8 mouse cellular contexts compared by ENCODE assay signal in genomic region chr4:154864271-154864771, GRCm38 (mm10). TPM values are rescaled to one million over a fixed set of nuclear protein-coding genes. Genes with fewer than 3 reads are reported as not detected.
DNase-seq lines count a peak whose midpoint lies in the region; ATAC-seq and TF ChIP-seq lines count a peak whose summit lies in the region.

No protein-coding gene starts in this region.

- peak in 1 of 2 experiments; percentile 3; a peak in 1 of 4 replicates for TF ChIP-seq CTCF in CH12.LX (conservative IDR thresholded peaks at IDR 0.05 in 1 of 2, IDR thresholded peaks at IDR 0.05 in 1 of 2; ENCODE audit: low read depth in 2 of 2, low read length in 2 of 2)
- TF ChIP-seq CTCF in forebrain, postnatal 0 days (IDR thresholded peaks at IDR 0.05; ENCODE audit: low read depth): peak; percentile 58
- TF ChIP-seq CTCF in layer of hippocampus, adult 2 months (conservative IDR thresholded peaks at IDR 0.05): peak; percentile 77
- peak; percentile 53; the same call in 1 of the 2 replicates for TF ChIP-seq CTCF in lung, adult 2 months (IDR thresholded peaks at IDR 0.05; ENCODE audit: insufficient read depth, low read length)

- TF ChIP-seq POLR2A in CH12.LX (IDR thresholded peaks at IDR 0.05; ENCODE audit: low read depth, low read length): 0 out of 2 replicates have a peak, but pooled peaks have one; percentile 18
- peak; percentile 46; the same call in 1 of the 2 replicates for TF ChIP-seq POLR2A in lung, adult 2 months (IDR thresholded peaks at IDR 0.05; ENCODE audit: borderline replicate concordance, extremely low read depth, low read depth, low read length)

- H3K9ac ChIP-seq in CH12.LX (ENCODE audit: insufficient read depth, low read depth): no peak overlapping the region
- H3K9ac ChIP-seq in forebrain, postnatal 0 days: peak overlapping the region; percentile 50
- H3K9ac ChIP-seq in neural tube, embryonic 15.5 days (replicated peaks): peak overlapping the region; percentile 54

- in situ Hi-C loops in CH12.LX (cut with MboI; ENCODE audit: low pct_ligation_motif_present, low pct_unique_long_range_greater_than_20kb, low sequenced_read_pairs): no loop called here

- H3K9me3 ChIP-seq in CH12.LX (replicated peaks; ENCODE audit: low read length): no peaks in the 10 kb centered on the region
- H3K9me3 ChIP-seq in forebrain, postnatal 0 days (ENCODE audit: low read length): no peaks in the 10 kb centered on the region
- H3K9me3 ChIP-seq in neural tube, embryonic 15.5 days (replicated peaks): no peaks in the 10 kb centered on the region

- H3K36me3 ChIP-seq in CH12.LX (replicated peaks in 1 of 2; ENCODE audit: control insufficient read depth in 1 of 2, insufficient read depth in 1 of 2, low read length in 1 of 2): no peaks in the 10 kb centered on the region
- H3K36me3 ChIP-seq in forebrain, postnatal 0 days (ENCODE audit: insufficient read depth): no peaks in the 10 kb centered on the region
- no peaks in the 10 kb centered on the region for H3K36me3 ChIP-seq in neural tube, embryonic 15.5 days

- H3K4me1 ChIP-seq in CH12.LX (ENCODE audit: control insufficient read depth in 1 of 2, insufficient read depth in 2 of 2): peaks cover 3 to 16% of the 10 kb centered on the region in 2 experiments; a peak in 3 of 4 replicates
- peaks cover 3% of the 10 kb centered on the region; the same call in 1 of the 2 replicates for H3K4me1 ChIP-seq in forebrain, postnatal 0 days (ENCODE audit: insufficient read depth)
- no peaks in the 10 kb centered on the region for H3K4me1 ChIP-seq in lung, adult 2 months (ENCODE audit: control insufficient read depth, insufficient read depth, low read length)
- peaks cover 16% of the 10 kb centered on the region for H3K4me1 ChIP-seq in neural tube, embryonic 15.5 days

- H3K27ac ChIP-seq in CH12.LX (ENCODE audit: insufficient read depth, low read depth): no peak overlapping the region
- H3K27ac ChIP-seq in forebrain, postnatal 0 days (ENCODE audit: low read depth, low read length): peak overlapping the region; percentile 54
- peak overlapping the region; percentile 79 for H3K27ac ChIP-seq in layer of hippocampus, adult 2 months
- H3K27ac ChIP-seq in neural tube, embryonic 15.5 days (replicated peaks): peak overlapping the region; percentile 85

- peak overlapping the region in 1 of 3 experiments; percentile 29 for H3K4me3 ChIP-seq in CH12.LX (replicated peaks in 1 of 3; ENCODE audit: low read depth in 2 of 3, low read length in 2 of 3, poor library complexity in 1 of 3)
- H3K4me3 ChIP-seq in forebrain, postnatal 0 days (ENCODE audit: low read depth, low read length): peak overlapping the region; percentile 37
- H3K4me3 ChIP-seq in layer of hippocampus, adult 2 months: peak overlapping the region; percentile 54
- H3K4me3 ChIP-seq in lung, adult 2 months (replicated peaks; ENCODE audit: extremely low read depth, low read depth, low read length): peak overlapping the region; percentile 66
- H3K4me3 ChIP-seq in neural tube, embryonic 15.5 days (replicated peaks): peak overlapping the region; percentile 42

- TF ChIP-seq EP300 in CH12.LX (IDR thresholded peaks at IDR 0.05; ENCODE audit: low read length): no peak

- peaks cover 76% of the 10 kb centered on the region for H3K27me3 ChIP-seq in CH12.LX (replicated peaks)
- no peaks in the 10 kb centered on the region for H3K27me3 ChIP-seq in forebrain, postnatal 0 days (ENCODE audit: insufficient read depth, low read length)
- no peaks in the 10 kb centered on the region for H3K27me3 ChIP-seq in neural tube, embryonic 15.5 days (replicated peaks)

- TF ChIP-seq RAD21 in CH12.LX (IDR thresholded peaks at IDR 0.05; ENCODE audit: low read depth, low read length): no peak

- DNase-seq in CH12.LX (ENCODE audit: extremely low read depth): peak; percentile 84
- peak; percentile 87 to 88 for DNase-seq in cerebellum, adult 18-20 months
- peak; percentile 96 for DNase-seq in forebrain, postnatal 0 days
- DNase-seq in heart, postnatal 4 days: peak; percentile 96
- peak; percentile 88 to 90 for DNase-seq in layer of hippocampus, adult 2 months (ENCODE audit: low spot score in 2 of 2)
- peak; percentile 90 for DNase-seq in lung, adult 2 months
- peak; percentile 89 for DNase-seq in testis, postnatal 14 days (ENCODE audit: low spot score)

- ATAC-seq in forebrain, postnatal 0 days: peak; percentile 97
- peak; percentile 91 for ATAC-seq in neural tube, embryonic 15.5 days (ENCODE audit: low FRiP score)

- H3K4me2 ChIP-seq in CH12.LX (ENCODE audit: insufficient read depth, low read depth, poor library complexity, severe bottlenecking): no peak overlapping the region
- peak overlapping the region; percentile 56 for H3K4me2 ChIP-seq in forebrain, postnatal 0 days (ENCODE audit: low read depth)
- peak overlapping the region; percentile 60 for H3K4me2 ChIP-seq in neural tube, embryonic 15.5 days

- no peaks in the 10 kb centered on the region for H3K79me2 ChIP-seq in CH12.LX (replicated peaks; ENCODE audit: control insufficient read depth, extremely low read depth, insufficient read depth, poor library complexity, severe bottlenecking)

- under 1% methylated on average over 18 of the region's 18 CpGs for WGBS in forebrain, postnatal 0 days
- WGBS in lung, adult 2 months: 2% methylated on average over 18 of the region's 18 CpGs
- WGBS in neural tube, embryonic 15.5 days: 1% methylated on average over 18 of the region's 18 CpGs

- dilution Hi-C loops in CH12.LX (cut with MboI; ENCODE audit: extremely low pct_ligation_motif_present, extremely low pct_unique_long_range_greater_than_20kb, low sequenced_read_pairs): no loop called here

TF ChIP-seq in CH12.LX, 34 proteins besides CTCF, POLR2A, EP300 and RAD21:
- TF ChIP-seq ZNF384 (IDR thresholded peaks at IDR 0.05; ENCODE audit: low read depth, low read length): peak; percentile 57
- no peak for TF ChIP-seq UBTF (IDR thresholded peaks at IDR 0.05; ENCODE audit: low read depth, low read length)
- peak; percentile 83 for TF ChIP-seq ELF1 (IDR thresholded peaks at IDR 0.05; ENCODE audit: low read depth, low read length)
- 0 out of 2 replicates have a peak, but pooled peaks have one; percentile 28 for TF ChIP-seq MXI1 (IDR thresholded peaks at IDR 0.05; ENCODE audit: low read depth, low read length)
- TF ChIP-seq RCOR1 (conservative IDR thresholded peaks at IDR 0.05; ENCODE audit: low read depth, low read length): no peak
- TF ChIP-seq NRF1 (IDR thresholded peaks at IDR 0.05; ENCODE audit: low read depth, low read length): peak; percentile 84
- TF ChIP-seq HCFC1 (IDR thresholded peaks at IDR 0.05; ENCODE audit: low read depth, low read length): peak; percentile 52

RNA-seq across cellular contexts. Expression of gene Mmel1, which starts 5.1 kb away (rescaled TPM):
- total RNA-seq in CH12.LX (2012; rRNA removed) (2.0 and 3.9 TPM in 2 replicates), CH12.LX (2014; rRNA removed) (2.0 and 2.2 TPM in 2 replicates)
- polyA plus RNA-seq in CH12.LX (2012; ENCODE audit: insufficient read length, low read depth): 0.70 and 0.71 TPM in 2 replicates
- 0.43 and 1.5 TPM in 2 replicates for total RNA-seq in forebrain, postnatal 0 days (2014; rRNA removed)
- polyA plus RNA-seq in forebrain, postnatal 0 days (2015; fragmentation: Nextera tagmentation; extraction: Ambion mirVana): 0.39 and 0.74 TPM in 2 replicates
- total RNA-seq in heart, postnatal 4 days (2021): under 1 TPM; 0.21 to 0.72 TPM
- under 1 TPM; 0.29 to 0.44 TPM for total RNA-seq in layer of hippocampus, adult 2 months (2021)
- 0.09 and 0.12 TPM in 2 replicates for polyA plus RNA-seq in lung, adult 2 months (2012; rRNA removed)
- polyA plus RNA-seq in neural tube, embryonic 15.5 days (2015; fragmentation: Nextera tagmentation; extraction: Ambion mirVana): 0.75 and 0.84 TPM in 2 replicates

RNA-seq across cellular contexts. Expression of gene Ttc34, which starts 27.1 kb away (rescaled TPM):
- not detected in 2 replicates for total RNA-seq in CH12.LX (2012; rRNA removed)
- not detected in 2 replicates for total RNA-seq in CH12.LX (2014; rRNA removed)
- not detected in 2 replicates for polyA plus RNA-seq in CH12.LX (2012; ENCODE audit: insufficient read length, low read depth)
- 3.6 and 3.7 TPM in 2 replicates for total RNA-seq in forebrain, postnatal 0 days (2014; rRNA removed)
- polyA plus RNA-seq in forebrain, postnatal 0 days (2015; fragmentation: Nextera tagmentation; extraction: Ambion mirVana): 4.1 TPM in 2 replicates
- under 1 TPM; 0.26 to 0.41 TPM for total RNA-seq in heart, postnatal 4 days (2021)
- 1 to 10 TPM; 4.0 to 4.1 TPM for total RNA-seq in layer of hippocampus, adult 2 months (2021)
- 4.8 and 5.1 TPM in 2 replicates for polyA plus RNA-seq in lung, adult 2 months (2012; rRNA removed)
- polyA plus RNA-seq in neural tube, embryonic 15.5 days (2015; fragmentation: Nextera tagmentation; extraction: Ambion mirVana): 1.0 and 1.6 TPM in 2 replicates

RNA-seq across cellular contexts. Expression of gene Fam213b, which starts 34.6 kb away (rescaled TPM):
- 28.3 and 49.8 TPM in 2 replicates for total RNA-seq in CH12.LX (2012; rRNA removed)
- total RNA-seq in CH12.LX (2014; rRNA removed): 6.1 and 7.5 TPM in 2 replicates
- polyA plus RNA-seq in CH12.LX (2012; ENCODE audit: insufficient read length, low read depth): 5.5 and 7.0 TPM in 2 replicates
- total RNA-seq in forebrain, postnatal 0 days (2014; rRNA removed): 30.8 and 41.2 TPM in 2 replicates
- 59.7 and 62.1 TPM in 2 replicates for polyA plus RNA-seq in forebrain, postnatal 0 days (2015; fragmentation: Nextera tagmentation; extraction: Ambion mirVana)
- 10 to 100 TPM; 37.8 to 39.7 TPM for total RNA-seq in heart, postnatal 4 days (2021)
- total RNA-seq in layer of hippocampus, adult 2 months (2021): 10 to 100 TPM; 48.1 to 48.9 TPM
- 8.9 and 14.8 TPM in 2 replicates for polyA plus RNA-seq in lung, adult 2 months (2012; rRNA removed)
- 68.2 and 79.2 TPM in 2 replicates for polyA plus RNA-seq in neural tube, embryonic 15.5 days (2015; fragmentation: Nextera tagmentation; extraction: Ambion mirVana)
